Mouse (Mus musculus): ENCODE data around the gene Elk3.

The Elk3 gene

DNA sequence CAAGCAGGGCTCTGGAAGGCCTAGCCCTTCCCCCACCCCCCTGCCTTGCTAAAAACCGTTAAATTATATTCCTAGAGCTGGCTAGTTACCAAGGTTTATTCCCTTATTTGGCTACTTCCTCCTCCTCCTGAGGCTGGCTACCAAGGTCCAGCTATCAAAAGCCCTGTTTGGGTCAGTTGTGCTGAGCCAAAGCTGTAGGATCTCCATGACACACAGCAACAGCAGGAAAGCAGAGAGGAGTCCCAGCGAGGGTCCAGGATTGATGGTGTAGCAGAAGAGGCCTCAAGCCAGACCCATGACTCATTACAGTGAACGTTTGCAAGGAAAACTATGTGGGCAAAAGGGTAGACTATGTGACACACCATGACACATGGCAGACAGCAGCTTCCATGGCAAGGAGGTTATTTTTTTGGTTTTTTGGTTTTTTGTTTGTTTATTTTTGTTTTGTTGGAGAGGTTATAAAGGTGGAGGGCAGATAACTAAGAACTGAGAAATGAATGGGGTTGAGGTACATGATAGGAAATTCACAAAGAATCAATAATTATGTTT lies 21.4 kb upstream of the Elk3 start:
- DNase-seq (ENCODE audit: low spot score in 2 of 2): no peak

DNA sequence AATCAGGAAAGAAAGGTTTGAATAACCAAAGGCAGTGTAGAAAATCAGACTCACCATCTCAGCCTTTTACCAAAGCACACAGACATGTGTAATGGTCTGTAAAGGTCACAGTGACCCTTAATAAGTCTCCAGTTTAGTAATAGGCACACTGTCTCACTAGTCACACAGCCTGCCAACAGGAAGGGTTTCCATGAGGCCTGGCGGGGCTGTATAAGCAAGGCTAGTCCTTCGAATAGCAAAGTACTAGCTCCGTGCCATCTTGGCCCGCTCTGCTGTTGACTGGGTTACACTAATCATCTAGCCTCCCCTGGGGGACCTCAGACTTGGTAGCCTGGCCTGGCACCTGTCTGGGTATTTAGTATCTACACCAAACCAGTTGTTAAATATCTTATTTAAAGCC lies 20.6 kb upstream of the Elk3 start:
- no peak for DNase-seq (ENCODE audit: low spot score in 2 of 2)

DNA sequence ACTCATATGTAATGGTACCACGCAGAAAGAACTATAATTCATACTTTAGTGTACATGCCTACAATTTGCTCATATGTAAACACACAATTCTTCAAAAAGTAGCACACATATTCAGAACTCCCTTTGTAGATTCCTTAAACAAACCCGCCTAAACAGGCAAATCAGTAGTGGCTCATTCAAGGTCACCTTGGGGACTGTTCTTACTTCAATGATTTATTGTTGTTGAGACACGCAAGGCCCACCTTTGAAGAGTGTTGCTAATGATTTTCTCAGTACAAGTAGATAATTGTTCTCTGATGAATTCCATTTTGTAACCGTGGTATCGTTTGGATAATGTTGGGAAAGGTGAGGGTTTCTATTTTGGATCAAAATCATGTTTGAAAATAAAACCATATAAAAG lies 17.4 kb upstream of the Elk3 start:
- DNase-seq (ENCODE audit: low spot score in 2 of 2): no peak

DNA sequence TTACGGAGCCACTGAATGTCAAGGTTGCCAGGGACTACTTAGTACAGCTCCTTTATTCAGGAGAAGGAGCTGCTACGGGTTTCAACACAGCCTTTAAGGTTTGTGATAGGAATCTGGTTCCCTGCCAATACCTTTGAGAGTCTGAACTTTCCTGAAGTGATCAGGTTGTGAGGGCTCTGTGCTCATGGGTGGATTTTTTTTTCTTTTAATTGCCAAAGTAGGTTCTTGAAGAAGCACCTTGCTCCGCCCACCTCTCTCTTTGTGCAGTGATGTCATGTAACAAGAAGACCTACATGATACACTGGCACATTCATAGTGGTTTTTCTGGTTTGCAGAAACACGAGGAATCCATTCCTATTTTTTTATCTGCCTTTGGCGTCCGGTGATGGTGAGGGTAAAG lies 16.3 kb upstream of the Elk3 start:
- DNase-seq (ENCODE audit: low spot score in 2 of 2): no peak

DNA sequence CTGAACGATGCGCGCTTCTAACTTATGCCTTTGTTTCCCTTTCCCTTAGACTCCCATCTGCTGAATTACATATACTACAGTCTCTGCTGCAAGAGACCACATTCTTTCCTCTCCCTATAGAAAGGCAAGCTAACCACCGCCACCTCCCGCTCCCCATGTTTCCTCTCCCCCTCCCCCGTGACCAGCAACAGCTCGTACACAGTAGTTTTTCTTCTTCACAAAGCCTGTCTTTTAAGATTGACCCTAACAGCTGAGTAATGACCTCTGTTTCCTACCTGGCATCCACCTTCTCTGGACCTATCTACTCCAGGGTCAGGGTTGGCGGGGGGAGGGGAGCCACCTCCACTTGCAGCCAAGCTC lies 15.8 kb upstream of the Elk3 start:
- no peak for DNase-seq (ENCODE audit: low spot score in 2 of 2)

DNA sequence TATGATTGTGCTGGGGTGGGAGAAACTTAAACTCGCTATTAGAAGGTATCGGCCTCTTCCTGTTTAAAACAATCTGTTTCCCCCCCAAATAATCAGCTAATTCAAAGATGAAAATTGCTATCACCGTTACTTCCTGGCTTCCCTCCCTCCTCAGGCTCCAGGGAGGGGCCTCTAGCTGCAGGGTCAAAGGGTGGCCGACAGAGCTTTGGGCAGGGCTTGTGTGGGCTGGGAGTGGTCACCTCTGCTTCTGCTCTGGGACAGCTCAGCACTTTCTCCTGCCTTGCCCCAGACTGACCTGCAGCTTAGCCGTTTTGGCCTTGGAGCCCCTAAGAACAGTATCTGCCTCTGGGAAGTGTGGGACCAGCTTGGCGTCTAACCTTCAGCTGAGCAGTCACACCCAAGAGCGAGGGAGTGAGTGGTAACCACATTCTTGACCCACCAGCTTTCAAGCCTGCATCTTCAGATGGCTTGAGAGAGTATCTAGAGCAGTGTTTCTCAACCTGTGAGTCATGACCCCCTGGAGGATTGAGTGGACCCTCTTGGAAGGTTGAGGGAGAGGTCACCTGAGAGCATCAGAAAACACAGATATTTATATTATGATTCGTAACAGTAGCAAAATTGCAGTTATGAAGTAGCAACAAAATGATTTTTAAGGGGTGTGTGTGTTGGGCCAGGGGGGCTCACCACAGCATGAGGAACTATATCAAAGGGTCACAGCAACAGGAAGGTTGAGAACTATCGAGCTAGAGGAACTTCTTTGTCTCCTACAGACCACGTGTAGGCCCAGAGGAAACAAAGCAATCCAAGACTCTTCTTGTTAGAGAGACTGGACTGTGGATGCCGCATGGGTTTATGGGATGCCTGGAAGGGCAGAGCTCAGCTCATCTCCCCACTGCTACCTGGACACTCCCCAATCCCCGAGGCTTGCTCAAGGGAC lies 15.1 kb upstream of the Elk3 start:
- DNase-seq (ENCODE audit: low spot score in 2 of 2): peak; percentile 27 to 34

DNA sequence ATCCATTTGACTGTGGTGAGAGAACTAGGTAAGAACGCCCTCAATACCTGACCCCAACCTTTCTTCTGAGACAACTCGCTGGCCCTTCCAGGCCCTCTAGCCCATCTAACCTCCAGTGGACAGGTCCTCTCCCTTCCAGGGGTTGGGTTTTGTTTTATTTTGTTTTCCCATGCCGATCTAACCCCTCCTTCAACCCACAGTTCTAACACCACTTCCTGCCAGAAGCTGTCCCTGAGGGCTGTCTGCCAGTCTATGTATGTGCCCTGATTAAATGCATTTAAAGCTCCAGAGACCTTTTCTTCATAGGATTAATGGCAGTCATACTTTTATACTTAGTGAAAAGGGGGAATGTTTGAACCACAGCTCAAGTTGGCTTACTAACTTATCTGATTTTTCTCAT lies 14.4 kb upstream of the Elk3 start:
- DNase-seq (ENCODE audit: low spot score in 2 of 2): peak; percentile 43 to 61

DNA sequence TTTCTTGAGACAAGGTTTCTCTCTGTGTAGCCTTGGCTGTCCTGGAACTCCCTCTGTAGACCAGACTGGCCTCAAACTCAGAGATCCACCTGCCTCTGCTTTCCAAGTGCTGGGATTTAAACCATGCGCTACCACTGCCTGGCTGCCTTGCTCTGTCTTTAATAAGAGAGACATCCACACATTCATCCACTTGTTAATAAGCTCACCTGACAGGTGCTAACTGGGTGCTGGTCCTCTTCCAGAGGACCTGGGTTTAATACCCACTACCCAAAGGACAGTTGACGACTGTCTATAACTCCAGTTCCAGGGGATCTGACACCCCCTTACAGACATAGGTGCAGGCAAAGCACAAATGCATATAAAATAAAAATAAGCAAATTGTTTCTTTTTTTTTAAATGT lies 13.5 kb upstream of the Elk3 start:
- no peak for DNase-seq (ENCODE audit: low spot score in 2 of 2)

DNA sequence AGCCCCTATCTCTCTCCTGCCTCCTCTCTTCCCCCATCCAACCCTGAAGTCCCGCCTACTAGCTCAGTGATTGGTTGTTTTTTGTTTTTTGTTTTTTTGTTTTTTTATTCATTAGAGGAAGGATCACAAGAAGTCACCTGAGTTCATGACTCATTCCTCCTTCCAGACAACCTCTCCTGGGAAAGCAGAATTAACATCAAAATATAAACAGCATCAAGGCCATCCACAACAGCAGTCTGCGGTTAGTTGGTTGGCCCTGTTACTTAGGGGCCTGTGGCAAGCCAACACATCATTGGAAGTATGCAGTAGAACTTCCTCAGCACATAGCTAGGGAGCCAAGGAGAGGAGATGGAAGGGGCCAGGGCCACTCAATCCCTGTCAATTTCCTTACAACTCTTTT lies 12.7 kb upstream of the Elk3 start:
- no peak for DNase-seq (ENCODE audit: low spot score in 2 of 2)

DNA sequence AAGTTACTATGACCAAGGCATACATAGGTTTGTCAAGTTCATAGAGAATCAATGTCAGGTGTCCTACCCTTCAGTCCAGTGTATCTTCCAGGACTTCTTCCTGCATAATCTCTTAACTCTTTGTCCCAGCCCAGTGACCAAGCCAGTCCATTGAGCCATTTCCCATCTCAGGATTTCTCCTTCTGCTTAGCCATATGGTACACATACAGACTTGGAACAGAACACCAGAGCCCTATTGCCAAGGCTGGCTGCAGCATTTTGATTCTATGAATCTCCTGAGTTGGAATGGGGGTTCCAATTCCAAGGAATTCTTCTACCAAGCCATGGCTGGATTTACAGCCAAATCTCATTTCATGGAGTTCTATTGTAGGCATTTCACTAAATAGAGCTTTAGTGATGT lies 10.8 kb upstream of the Elk3 start:
- no peak for DNase-seq (ENCODE audit: low spot score in 2 of 2)

DNA sequence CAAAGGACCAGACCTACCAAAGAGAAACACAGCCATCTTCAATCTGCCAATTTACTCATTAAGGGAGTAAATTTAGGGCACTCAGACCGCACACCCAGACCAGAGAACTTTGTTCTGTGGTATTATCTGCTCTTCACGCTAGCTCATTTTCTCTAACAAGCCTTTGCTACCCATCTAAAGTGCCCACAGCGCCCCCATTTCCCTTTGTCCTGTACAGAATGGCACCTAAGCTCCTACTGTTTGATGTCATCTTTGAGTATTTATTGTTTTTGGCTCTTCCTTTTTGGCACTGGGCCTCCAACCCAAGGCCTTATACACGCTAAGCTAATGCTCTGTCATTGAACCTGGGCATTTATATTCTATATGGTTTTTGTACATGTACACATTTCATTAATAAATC lies 9.2 kb upstream of the Elk3 start:
- no peak for DNase-seq (ENCODE audit: low spot score in 2 of 2)

DNA sequence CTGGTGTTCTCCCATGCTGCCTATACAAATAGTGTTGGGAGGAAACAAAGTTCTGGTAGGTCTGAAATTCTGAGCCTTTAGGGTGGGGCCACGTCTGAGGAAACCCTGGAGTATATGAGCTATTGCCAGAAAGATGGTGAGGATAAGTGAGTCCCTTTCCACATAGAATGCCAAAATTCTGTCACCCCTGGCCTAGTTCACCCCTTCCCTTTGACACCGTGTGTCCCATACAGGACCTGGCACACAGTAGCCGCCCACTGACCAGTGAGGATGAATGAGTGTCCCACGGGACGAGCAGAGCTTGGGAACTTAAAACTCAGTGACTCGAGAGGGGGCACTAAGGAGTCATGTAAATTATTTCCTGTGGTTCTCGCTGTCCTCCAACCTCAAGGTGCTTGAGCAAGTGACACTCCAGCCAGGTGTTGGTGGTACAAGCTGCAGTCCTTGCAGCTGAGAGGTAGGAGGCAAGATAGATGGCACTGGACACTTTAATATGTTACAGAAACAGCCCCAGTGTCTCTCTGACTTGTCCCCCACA lies 8.7 kb upstream of the Elk3 start:
- peak in 1 of 2 experiments; percentile 38 for DNase-seq (ENCODE audit: low spot score in 2 of 2)

DNA sequence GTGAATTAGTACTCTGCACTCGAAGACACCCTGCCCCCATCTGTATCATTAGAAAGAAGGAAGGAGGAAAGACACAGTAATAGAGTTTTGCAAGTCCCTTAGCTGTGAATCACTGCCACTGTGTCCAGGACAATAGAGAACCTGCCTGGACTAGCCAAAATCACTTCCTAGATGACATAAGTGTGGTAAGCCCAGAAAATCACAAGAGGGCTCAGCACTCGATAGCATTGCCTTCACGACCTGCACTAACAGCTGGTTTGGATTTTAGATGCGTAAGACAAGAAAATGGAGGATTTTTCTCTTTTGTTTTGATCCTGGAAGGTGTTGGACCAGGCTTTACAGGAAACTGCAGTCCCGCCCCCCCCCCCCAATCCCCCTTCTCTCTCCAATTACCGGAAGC lies 6.0 kb upstream of the Elk3 start:
- no peak for DNase-seq (ENCODE audit: low spot score in 2 of 2)

DNA sequence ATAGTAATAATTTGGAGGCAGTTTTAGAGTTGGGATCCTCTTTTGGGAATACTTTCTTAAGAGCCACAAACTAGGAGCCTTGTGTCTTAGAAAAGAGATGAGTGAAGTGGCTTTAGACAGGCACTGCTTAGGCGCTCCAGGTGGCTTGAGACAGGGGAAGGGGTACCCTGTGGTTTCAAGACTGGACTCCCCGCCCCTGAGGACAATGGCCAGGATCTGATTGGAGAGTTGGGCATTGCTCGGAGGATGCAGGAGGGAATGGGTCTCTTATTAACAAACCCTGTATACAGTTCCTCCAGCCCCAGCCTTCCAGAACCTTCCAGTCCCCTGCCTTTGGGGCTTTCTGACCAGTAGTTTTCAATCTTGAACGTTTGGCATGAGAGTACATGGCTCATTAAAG lies 641 bp upstream of the Elk3 start:
- DNase-seq (ENCODE audit: low spot score in 2 of 2): no peak

DNA sequence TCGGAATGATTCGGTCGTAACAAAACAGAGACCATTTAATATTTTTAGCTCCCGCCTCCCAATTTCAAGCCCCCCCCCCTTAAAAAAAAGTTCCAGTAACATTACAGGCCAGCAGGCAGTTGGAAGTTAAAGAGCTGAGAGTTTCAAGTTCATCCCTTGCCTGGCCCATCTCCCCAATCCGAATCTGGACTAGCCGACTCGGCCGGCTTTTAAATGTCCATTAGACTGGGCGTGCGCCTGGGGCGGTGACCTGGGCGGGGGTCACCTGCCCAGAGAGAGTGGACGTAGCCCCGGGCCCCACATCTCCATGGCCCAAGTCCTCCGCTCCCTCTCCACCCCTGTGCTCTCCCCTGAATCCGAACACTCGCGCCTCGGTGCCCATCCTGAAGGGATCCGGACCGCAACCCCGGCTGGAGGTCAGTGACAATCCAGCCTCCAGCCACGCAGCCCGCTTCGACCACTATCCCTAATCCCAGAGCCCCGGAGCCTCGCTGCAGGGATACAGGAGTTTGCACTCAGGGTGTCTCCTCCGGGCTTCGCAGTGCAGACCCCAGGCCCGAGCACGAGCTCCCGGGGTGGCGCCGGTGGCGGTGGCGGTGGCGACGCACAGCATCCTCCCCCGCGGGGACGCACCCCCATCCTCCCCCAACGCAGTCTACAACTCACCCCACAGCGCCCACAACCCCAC lies 857 bp downstream of the Elk3 start:
- DNase-seq (ENCODE audit: low spot score in 2 of 2): peak; percentile 41 to 56

DNA sequence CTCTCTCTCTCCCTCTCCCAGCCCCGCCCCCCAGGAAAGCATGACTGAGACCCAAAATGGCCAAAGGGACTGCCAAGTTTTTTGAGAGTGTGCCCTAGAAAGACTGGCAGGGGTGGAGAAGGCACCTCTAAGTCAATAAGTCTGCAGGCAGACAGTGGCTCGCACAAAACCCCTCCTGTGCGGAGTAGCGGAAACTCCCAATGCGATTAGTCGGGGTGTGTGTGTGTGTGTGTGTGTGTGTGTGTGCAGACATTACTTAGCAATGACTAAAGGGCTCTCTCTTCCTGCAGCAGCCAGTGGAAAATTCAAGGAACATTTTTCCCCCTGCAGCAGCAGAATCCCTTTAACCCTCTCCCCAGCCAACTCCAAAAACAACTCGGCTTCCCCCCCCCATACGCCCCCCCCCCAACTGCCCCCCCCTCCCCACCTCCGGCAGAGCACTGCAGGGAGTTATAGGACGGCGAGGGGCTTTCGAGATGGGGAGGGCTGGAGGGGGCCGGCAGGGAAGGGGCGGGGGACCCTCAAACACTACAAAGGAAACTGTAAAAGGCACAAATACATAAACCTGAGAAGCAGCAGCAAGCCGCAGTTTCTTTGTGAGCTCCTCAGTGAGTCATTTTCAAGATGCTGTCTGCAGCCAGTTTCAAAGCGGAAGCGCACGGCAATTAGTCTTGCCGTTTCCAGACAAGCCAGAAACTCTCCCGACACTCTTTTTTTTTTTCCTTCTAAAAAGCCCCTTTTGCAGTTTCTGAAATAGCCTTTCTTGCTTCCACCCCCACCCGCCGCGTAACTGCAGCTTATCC lies 1.6 kb downstream of the Elk3 start:
- peak; percentile 55 to 67 for DNase-seq (ENCODE audit: low spot score in 2 of 2)

DNA sequence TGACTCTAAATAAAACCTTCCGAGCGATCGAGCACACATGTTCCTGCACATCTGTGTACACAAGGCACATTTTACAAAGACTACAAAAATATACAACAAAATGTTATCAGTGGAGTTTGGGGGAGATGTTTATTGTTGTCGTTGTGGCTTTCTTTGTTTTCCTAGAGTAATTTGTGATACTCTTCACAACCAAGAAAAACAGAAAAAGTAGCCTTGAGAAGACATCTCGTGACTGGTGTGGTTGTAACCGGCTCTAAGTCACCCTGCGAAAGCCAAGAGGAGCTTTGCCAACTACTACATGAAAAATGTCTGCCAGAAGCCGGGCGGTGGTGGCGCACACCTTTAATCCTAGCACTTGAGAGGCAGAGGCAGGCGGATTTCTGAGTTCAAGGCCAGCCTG lies 4.6 kb downstream of the Elk3 start:
- DNase-seq (ENCODE audit: low spot score in 2 of 2): no peak

DNA sequence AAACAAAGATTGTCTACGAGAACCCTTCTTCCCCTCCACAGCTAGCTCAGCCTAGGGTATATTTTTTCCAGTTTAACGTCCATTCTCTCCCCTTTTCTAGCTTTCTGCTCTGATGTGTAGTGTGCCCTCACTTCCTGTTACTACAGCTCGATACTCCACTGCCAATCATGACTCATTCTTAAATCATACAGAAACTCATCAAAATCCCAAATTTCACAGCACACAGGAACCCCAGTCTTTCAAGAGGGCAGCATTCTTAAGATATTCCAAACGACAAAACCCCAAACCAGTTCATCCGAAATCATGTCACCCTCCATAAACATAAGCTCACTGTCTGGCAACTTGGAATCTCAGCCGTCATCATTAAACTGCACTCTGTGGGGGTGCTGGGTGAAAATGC lies 5.0 kb downstream of the Elk3 start:
- no peak for DNase-seq (ENCODE audit: low spot score in 2 of 2)

DNA sequence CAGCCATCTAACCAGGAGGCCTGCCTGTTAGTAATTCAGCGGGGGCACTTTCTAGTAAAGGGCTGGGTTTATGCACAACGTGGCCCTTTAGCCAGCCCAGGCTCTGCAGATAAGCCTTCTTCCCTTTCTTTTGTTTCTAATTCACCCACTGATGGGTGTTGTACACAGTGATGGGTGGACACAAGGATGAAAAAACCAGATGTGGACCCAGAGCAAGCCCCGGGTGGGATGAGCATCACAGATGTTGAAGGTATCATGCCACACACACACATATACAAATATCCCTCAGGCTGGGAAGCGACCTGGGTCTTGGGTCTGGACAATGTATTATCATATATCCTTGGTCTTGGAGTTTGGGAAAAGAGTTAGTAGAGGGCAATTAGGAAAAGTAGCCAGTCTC lies 7.7 kb downstream of the Elk3 start:
- DNase-seq (ENCODE audit: low spot score in 2 of 2): no peak

DNA sequence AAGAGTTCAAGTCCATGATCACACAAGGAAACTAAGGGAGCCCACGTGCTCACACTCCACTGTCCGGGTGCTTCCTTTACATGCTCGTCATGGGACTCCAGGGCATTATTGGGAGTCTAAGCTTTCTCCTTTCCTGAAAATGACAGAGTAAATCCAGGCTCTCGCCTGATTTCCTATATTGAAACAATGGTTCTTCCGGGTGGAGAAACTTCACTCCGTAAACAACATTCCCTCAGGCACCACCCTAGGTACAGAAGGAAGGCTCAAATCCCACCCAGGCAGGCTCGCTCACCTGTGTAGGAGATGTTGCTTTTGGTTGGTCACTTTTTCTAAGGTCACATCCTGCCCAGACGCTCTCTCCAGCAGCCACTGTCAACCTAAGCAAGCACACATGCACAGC lies 9.1 kb downstream of the Elk3 start:
- DNase-seq (ENCODE audit: low spot score in 2 of 2): no peak

DNA sequence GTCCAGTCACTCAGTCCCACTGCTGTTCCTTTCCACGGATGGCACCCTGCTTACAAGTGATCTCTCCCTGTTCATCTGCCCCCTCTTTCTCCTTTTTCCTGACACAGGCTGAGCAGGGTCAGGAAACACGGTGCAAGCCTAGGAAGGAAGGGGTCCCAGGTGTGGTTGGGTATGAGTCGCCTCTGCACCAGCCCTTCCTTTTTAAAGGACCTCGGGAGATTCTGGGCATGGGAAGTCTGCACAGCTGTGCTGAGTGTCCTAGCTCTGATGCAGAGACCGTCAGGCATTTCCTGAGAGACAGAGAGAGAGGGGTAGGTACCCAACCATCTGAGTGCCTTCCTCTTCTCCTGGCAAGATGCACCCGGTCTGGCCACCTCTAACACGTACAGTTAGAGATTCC lies 12.7 kb downstream of the Elk3 start:
- no peak for DNase-seq (ENCODE audit: low spot score in 2 of 2)

DNA sequence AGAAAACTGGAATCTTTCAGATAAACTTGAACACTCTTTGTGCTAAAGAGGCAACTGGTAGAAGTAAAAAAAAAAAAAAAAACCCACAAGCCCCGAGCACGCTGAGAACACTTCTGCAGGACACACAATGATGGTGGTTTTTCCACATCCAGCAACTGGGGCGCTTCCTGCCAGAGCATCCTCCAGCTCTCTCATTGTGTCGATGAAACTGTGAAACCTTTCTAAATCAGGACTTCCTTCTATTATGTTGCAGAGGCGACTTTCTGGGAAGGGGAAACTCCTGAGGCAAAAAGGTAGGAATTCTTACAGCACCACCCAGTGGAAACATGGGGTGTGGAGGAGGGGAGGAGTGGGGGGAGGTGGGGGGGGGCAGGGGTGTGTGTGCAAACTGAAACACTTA lies 13.2 kb downstream of the Elk3 start:
- DNase-seq (ENCODE audit: low spot score in 2 of 2): no peak

Measured in natural killer cell, adult 2 months (primary cell).